ENCODE assay signal across 8 mouse cellular contexts in genomic region chr2:77280512-77281409, GRCm38 (mm10). TPM values are rescaled to one million over a fixed set of nuclear protein-coding genes. Genes with fewer than 3 reads are reported as not detected.
A peak's percentile ranks its signal among the peaks of the same experiment; 100 is the strongest.
DNase-seq lines count a peak whose midpoint lies in the region; ATAC-seq and TF ChIP-seq lines count a peak whose summit lies in the region.

Gene Sestd1 (minus strand): TSS chr2:77280592.

- no peaks in the 10 kb centered on the region for H3K27me3 ChIP-seq in forebrain, embryonic 16.5 days (replicated peaks; ENCODE audit: control insufficient read depth, insufficient read depth, low read length)
- H3K27me3 ChIP-seq in lung, embryonic 15.5 days, result no peaks in the 10 kb centered on the region

- 0 out of 2 replicates have a peak, but pooled peaks have one; percentile 28 for TF ChIP-seq POLR2A in olfactory bulb, adult 2 months (IDR thresholded peaks at IDR 0.05; ENCODE audit: insufficient read depth, low read depth, low read length)

- ATAC-seq in cerebellum, adult (ENCODE audit: insufficient number of reproducible peaks, low FRiP score, low TSS enrichment), result peak; percentile 74
- peak; percentile 84 for ATAC-seq in forebrain, embryonic 16.5 days
- peak; percentile 89 for ATAC-seq in lung, embryonic 15.5 days (ENCODE audit: borderline replicate concordance, extremely low read depth, low FRiP score, low TSS enrichment)

- no peaks in the 10 kb centered on the region for H3K9me3 ChIP-seq in ES-E14 (ENCODE audit: control insufficient read depth, insufficient read depth, low read depth, low read length)
- no peaks in the 10 kb centered on the region for H3K9me3 ChIP-seq in forebrain, embryonic 16.5 days (ENCODE audit: control insufficient read depth, low read length)
- H3K9me3 ChIP-seq in lung, embryonic 15.5 days, result no peaks in the 10 kb centered on the region

- WGBS in forebrain, embryonic 16.5 days, result 9% methylated on average over 32 of the region's 73 CpGs
- WGBS in lung, embryonic 15.5 days, result 5% methylated on average over 63 of the region's 73 CpGs
- WGBS in olfactory bulb, adult 2 months, result 9% methylated on average over 70 of the region's 73 CpGs

- peaks cover 0 to 4% of the 10 kb centered on the region in 2 experiments; a peak in 2 of 4 replicates for H3K4me1 ChIP-seq in ES-E14 (ENCODE audit: control insufficient read depth in 2 of 2, insufficient read depth in 2 of 2, low read length in 2 of 2, poor library complexity in 1 of 2)
- peaks cover 5% of the 10 kb centered on the region for H3K4me1 ChIP-seq in forebrain, embryonic 16.5 days (replicated peaks; ENCODE audit: control insufficient read depth, insufficient read depth, low read length)
- 0 out of 2 replicates have a peak, but pooled peaks cover 9% of the 10 kb centered on the region for H3K4me1 ChIP-seq in lung, embryonic 15.5 days
- H3K4me1 ChIP-seq in olfactory bulb, adult 2 months (ENCODE audit: control insufficient read depth, insufficient read depth, low read length), result 0 out of 2 replicates have a peak, but pooled peaks cover 2% of the 10 kb centered on the region

- peak within 1 kb of the TSS; percentile 82 for H3K9ac ChIP-seq in ES-E14 (ENCODE audit: insufficient read depth, low read depth, low read length, poor library complexity, severe bottlenecking)
- H3K9ac ChIP-seq in forebrain, embryonic 16.5 days (replicated peaks; ENCODE audit: low read depth, low read length), result peak within 1 kb of the TSS; percentile 100
- peak within 1 kb of the TSS; percentile 94 for H3K9ac ChIP-seq in lung, embryonic 15.5 days

- in situ Hi-C loops in ES-E14 (cut with MboI; ENCODE audit: low sequenced_read_pairs in 2 of 2, unreplicated experiment in 2 of 2), result no loop called here

- no peaks in the 10 kb centered on the region for H3K36me3 ChIP-seq in ES-E14 (ENCODE audit: control insufficient read depth, insufficient read depth, low read length, poor library complexity, severe bottlenecking)
- H3K36me3 ChIP-seq in forebrain, embryonic 16.5 days (ENCODE audit: control insufficient read depth, insufficient read depth), result no peaks in the 10 kb centered on the region
- H3K36me3 ChIP-seq in lung, embryonic 15.5 days, result no peaks in the 10 kb centered on the region

- peak within 1 kb of the TSS; percentile 66 for H3K4me2 ChIP-seq in forebrain, embryonic 16.5 days (ENCODE audit: low read length)
- H3K4me2 ChIP-seq in lung, embryonic 15.5 days, result peak within 1 kb of the TSS; percentile 90

- no peak for TF ChIP-seq CTCF in layer of hippocampus, adult 2 months (conservative IDR thresholded peaks at IDR 0.05)
- no peak for TF ChIP-seq CTCF in olfactory bulb, adult 2 months (IDR thresholded peaks at IDR 0.05; ENCODE audit: insufficient read depth, low read depth, low read length)

- intact Hi-C loops in heart, postnatal 36 days (cut with DNase I), result no loop called here

- peak within 1 kb of the TSS; percentile 82 to 85 for H3K4me3 ChIP-seq in ES-E14 (ENCODE audit: insufficient read depth in 1 of 2, low read depth in 1 of 2, low read length in 2 of 2, poor library complexity in 1 of 2, severe bottlenecking in 1 of 2)
- H3K4me3 ChIP-seq in forebrain, embryonic 16.5 days (replicated peaks; ENCODE audit: low read length), result peak within 1 kb of the TSS; percentile 95
- H3K4me3 ChIP-seq in layer of hippocampus, adult 2 months, result peak within 1 kb of the TSS; percentile 82
- H3K4me3 ChIP-seq in lung, embryonic 15.5 days, result peak within 1 kb of the TSS; percentile 96
- H3K4me3 ChIP-seq in olfactory bulb, adult 2 months (ENCODE audit: insufficient read depth, low read depth, low read length), result peak within 1 kb of the TSS; percentile 92

- H3K27ac ChIP-seq in ES-E14 (ENCODE audit: insufficient read depth, low read depth, low read length, poor library complexity, severe bottlenecking), result no peak within 1 kb of the TSS
- H3K27ac ChIP-seq in forebrain, embryonic 16.5 days (ENCODE audit: low read length), result peak within 1 kb of the TSS; percentile 87
- H3K27ac ChIP-seq in layer of hippocampus, adult 2 months, result peak within 1 kb of the TSS; percentile 90
- peak within 1 kb of the TSS; percentile 83 for H3K27ac ChIP-seq in lung, embryonic 15.5 days
- peak within 1 kb of the TSS; percentile 73 for H3K27ac ChIP-seq in olfactory bulb, adult 2 months (ENCODE audit: insufficient read depth, low read depth, low read length)

- DNase-seq in ES-E14 (ENCODE audit: low read depth, low spot score), result no peak
- DNase-seq in heart, postnatal 36 days, result peak; percentile 78 to 81
- peak; percentile 29 to 53 for DNase-seq in layer of hippocampus, adult 2 months (ENCODE audit: low spot score in 2 of 2)
- peak; percentile 66 for DNase-seq in urinary bladder, postnatal 14 days (ENCODE audit: low spot score)

TF ChIP-seq in ES-E14, 5 proteins besides CTCF, POLR2A, EP300 and RAD21:
- no peak for TF ChIP-seq HCFC1 (IDR thresholded peaks at IDR 0.05; ENCODE audit: borderline replicate concordance, insufficient read depth, low read length)
- no peak for TF ChIP-seq CHD2 (IDR thresholded peaks at IDR 0.05; ENCODE audit: low read depth, low read length)
- TF ChIP-seq MAFK (IDR thresholded peaks at IDR 0.05; ENCODE audit: insufficient read depth, low read depth, low read length), result no peak
- TF ChIP-seq ZNF384 (IDR thresholded peaks at IDR 0.05; ENCODE audit: low read depth, low read length), result no peak
- TF ChIP-seq ZC3H11A (IDR thresholded peaks at IDR 0.05; ENCODE audit: borderline replicate concordance, low read depth, low read length), result no peak

RNA-seq across cellular contexts. Expression of gene Sestd1, which starts in this region (rescaled TPM):
- total RNA-seq in ES-E14 (2012; rRNA removed), result 11.4 and 12.4 TPM in 2 replicates
- polyA plus RNA-seq in forebrain, embryonic 16.5 days (2015; fragmentation: Nextera tagmentation; extraction: Ambion mirVana), result 38.4 and 45.4 TPM in 2 replicates
- total RNA-seq in heart, postnatal 36 days (2021), result 10 to 100 TPM; 20.8 to 22.4 TPM
- 10 to 100 TPM; 36.6 to 40.2 TPM for total RNA-seq in layer of hippocampus, adult 2 months (2021)
- 21.0 and 21.4 TPM in 2 replicates for polyA plus RNA-seq in lung, embryonic 15.5 days (2015; fragmentation: Nextera tagmentation; extraction: Ambion mirVana)
- 76.6 TPM in 1 of 2 replicates, not detected in the other for polyA plus RNA-seq in olfactory bulb, adult 2 months (2012; ENCODE audit: insufficient read depth, insufficient read length, low replicate concordance, missing spikeins)
